Mouse (Mus musculus) right cerebral cortex, postnatal 25 days (tissue): Measurements from ENCODE around the gene Zfp9.
A peak's percentile ranks its signal among the peaks of the same experiment; 100 is the strongest.

Experiments used
- DNase-seq: peaks from one replicate; pipeline ENCODE4 v3.0.0; 2022

Gene Zfp9

GRCm38 (mm10) chr6:118478957-118479708 lies at the start of gene Zfp9:
Gene Zfp9 (minus strand): TSS chr6:118479320.
- DNase-seq, result peak; percentile 89

- DNase-seq, result no peak
Observed at GRCm38 (mm10) chr6:118520668-118521067, 41.5 kb upstream of the Zfp9 start.

GRCm38 (mm10) chr6:118513335-118514012 lies 34.4 kb upstream of the Zfp9 start:
- DNase-seq, result no peak

- DNase-seq, result no peak
Observed at GRCm38 (mm10) chr6:118499010-118499409, 19.9 kb upstream of the Zfp9 start.

GRCm38 (mm10) chr6:118482125-118482524 lies 3.0 kb upstream of the Zfp9 start:
- no peak for DNase-seq

DNA sequence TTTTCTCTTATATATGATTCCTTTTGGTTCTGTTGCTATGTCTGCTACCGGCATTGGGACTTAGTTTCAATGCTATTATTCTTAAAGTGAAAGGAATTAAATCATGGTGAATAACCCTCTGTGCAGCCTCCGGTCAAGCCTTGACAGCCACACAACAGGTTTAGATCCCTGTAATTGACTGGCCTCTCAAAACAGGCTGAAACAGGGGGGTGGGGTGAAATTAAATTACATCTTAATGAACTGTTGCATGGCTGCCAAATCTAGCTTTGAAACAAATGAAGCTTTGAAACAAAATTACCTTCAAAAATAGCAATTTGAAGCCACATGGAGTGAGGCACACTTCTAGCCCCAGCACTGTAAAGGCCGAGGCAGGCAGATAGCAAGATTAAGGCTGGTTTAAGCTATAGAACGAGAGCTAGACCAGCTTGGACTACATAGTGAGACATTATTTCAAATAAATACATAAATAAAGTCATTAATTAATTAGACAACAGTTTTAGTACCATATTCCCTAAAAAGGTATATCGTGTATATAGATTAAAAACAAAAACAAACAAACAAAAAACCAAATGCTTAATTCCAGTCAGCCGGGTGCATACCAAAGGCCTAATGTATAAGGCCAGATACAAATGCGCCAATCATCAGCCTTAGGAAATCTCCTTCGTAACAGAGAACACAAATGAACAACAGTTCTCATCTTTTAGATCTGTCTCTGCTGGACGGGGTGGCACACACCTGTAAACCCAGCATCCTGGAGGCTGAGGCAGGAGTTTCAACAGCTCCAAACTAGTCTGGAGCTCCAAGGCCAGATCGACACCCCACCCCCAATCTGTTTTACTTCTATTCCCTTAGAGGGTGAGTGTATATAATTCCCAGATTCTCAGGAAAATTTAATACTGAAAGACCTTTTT lies 990 bp downstream of the Zfp9 start:
- DNase-seq, result no peak

DNA sequence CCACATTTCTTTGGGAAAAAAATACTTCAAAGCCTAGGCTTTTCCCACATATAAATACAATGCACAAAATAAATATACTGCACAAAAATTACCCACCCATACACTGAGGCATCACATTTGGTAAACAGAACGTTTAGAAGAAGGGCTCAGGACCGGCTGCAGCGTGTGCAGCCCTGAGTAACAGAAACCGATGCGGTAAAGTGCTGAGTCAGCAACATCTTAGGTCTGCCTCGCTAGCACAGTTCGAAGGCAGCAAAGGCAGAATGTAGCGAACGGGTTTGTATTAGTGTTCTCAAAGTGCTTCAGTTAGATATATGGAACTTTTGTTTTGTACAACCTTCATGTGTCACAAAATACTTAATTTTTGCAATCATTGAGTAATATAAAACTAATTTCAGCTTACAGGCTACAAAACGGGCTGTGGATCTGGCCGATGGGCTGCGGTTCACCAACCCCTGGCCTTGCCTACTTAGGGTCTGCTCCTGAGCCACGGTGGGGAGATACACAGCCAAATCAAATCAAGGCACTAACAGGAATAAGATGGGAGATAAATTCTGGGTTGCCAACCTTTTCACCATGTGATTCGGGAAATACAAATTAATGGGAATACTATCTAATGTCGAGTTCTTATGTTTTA lies 16.9 kb downstream of the Zfp9 start:
- no peak for DNase-seq

- no peak for DNase-seq
Observed at GRCm38 (mm10) chr6:118457726-118458125, 21.4 kb downstream of the Zfp9 start.

- peak; percentile 93 for DNase-seq
Observed at GRCm38 (mm10) chr6:118455042-118455631, 24.0 kb downstream of the Zfp9 start, which contains the start of gene Zfp248. Gene Zfp248 (minus strand): TSS chr6:118455528.

GRCm38 (mm10) chr6:118454452-118454851 lies 24.7 kb downstream of the Zfp9 start:
- peak; percentile 22 for DNase-seq

DNA sequence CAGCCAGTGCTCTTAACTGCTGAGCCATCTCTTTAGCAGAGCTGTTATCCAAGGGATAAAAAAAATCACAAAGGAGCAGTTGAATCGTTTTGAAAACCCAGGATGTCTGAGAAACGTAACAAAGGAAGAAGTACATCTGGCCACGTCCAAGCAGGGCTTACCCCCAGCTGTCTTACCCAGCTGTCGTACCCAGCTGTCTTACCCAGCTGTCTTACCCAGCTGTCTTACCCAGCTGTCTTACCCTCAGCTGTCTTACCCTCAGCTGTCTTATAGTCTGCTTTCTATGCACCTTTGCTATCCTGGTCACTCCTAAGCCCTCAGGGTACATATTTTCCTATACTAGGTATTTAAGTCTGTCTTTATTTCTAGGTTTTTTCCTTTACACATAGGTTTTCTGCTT lies 47.6 kb downstream of the Zfp9 start:
- no peak for DNase-seq

DNA sequence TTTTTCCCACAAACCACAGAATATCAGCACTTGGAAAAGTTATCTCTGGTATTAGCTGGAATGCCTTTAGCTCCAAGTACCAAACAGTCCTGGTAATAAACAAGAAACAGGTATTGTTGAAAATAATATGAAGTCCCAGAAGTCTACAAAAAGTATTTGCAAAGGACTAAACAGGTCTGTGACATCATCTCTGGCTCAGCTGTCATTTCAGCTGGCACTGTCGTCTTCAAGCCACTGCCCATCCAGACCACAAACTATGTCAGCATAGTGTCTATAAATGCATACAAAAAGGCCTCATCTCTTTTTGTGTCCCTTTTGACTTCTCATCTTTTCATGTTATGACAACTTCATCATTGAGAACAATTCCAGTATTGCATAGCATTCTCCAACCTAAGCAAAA lies 52.5 kb downstream of the Zfp9 start:
- DNase-seq, result no peak

DNA sequence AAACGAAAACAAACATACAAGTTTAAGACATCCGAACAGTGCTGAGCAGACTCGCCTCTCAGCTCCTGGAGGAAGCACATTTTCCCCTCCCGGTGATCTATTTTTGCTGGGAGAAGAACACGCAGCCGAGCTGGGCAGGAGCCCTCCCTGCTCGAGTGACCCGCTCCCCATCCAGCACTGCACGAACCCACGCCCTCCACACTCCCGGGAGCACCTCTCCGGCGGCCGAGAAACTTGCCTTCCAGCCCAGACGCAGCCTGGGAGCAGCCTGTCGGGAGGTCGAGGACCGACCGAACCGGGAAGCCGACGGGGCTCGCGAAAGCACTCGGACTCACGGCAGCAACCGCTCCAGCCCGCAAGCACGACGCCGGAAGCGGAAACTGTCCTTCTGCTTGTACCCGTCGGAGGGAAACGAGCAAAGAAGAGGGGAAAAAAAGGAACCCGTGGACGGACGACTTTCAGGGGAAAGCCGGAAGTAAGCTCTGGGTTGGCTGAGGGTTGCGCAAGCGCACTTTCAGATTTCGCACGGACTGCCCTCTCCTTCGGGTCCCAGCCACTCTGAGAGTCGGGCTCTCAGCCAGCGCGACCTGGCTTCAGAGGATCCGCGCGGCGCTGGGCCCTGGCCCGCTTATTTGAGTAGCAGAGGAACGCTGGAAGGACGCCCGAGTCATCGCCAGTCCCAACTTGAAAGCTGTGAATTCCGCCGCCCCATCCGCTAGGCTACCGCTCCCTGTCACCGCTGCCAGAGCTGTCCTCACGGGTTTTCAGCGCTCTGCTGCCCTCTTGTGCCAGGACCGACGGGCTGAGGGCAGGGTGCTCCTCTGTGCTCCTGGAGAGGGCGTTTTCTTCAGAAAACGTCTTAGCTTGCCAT lies 59.8 kb downstream of the Zfp9 start, which contains the start of gene Bms1:
Gene Bms1, minus strand, starts transcription at position 425 of the 871 bp plus-strand sequence.
- DNase-seq, result peak; percentile 95
